Comparison of ENCODE assay signal across 29 mouse cellular contexts in the genomic region with DNA sequence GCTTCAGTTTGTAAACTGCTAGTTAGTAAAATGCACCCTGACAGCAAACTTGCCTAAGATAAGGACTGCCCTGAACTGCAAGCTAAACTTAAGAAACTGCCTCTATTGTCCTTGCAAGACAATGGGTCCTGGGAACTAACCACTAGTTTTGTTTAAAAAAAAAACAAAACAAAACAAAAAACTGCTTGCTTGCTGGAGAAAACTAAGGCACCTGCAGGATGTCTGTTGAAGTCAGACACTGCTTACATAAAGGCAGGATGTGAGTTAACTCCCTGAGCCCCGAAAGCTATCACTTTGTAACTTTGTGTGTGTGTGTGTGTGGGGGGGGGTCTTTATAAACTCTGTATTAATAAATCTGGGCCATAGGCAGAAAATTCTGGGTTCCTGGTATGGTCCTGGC. TPM values are rescaled to one million over a fixed set of nuclear protein-coding genes. Genes with fewer than 3 reads are reported as not detected.
DNase-seq lines count a peak whose midpoint lies in the region; ATAC-seq lines count a peak whose summit lies in the region.
"Had no signal": no experiment of that assay in that cellular context is flagged by ENCODE, and none has a peak within 500 bp of the region (broad histone marks: within the 10 kb centered on the region; RNA-seq: fewer than 3 reads in every experiment).

No protein-coding gene starts in this region.

- DNase-seq in hindbrain, embryonic 14.5 days (ENCODE audit: low spot score), result no peak
- peak; percentile 54 for DNase-seq in naive thymus-derived CD4-positive, alpha-beta T cell, adult 2 months (ENCODE audit: low read depth)
- DNase-seq in gastrocnemius, postnatal 36 days, result no peak
- no peak for DNase-seq in left cerebral cortex, postnatal 14 days (ENCODE audit: low spot score in 2 of 2)
- DNase-seq: adrenal gland, adult 8-10 months; cerebellum, adult 2 months; cerebellum, postnatal 14 days; gastrocnemius, postnatal 25 days; heart, adult 18-20 months; kidney, adult 11 months; kidney, postnatal 14 days; layer of hippocampus, adult 9-11 months; liver; lung, adult 2 months; lung, postnatal 10 days; right cerebral cortex, adult 18-20 months; spleen, adult 18-20 months had no signal

- peaks cover 11% of the 10 kb centered on the region for H3K36me3 ChIP-seq in hindbrain, embryonic 14.5 days (replicated peaks; ENCODE audit: control insufficient read depth, insufficient read depth)
- peaks cover 6% of the 10 kb centered on the region for H3K36me3 ChIP-seq in hindbrain, embryonic 16.5 days (ENCODE audit: control insufficient read depth, insufficient read depth, low read length)
- H3K36me3 ChIP-seq in neural tube, embryonic 13.5 days, result peaks cover 7% of the 10 kb centered on the region
- peaks cover 8% of the 10 kb centered on the region for H3K36me3 ChIP-seq in neural tube, embryonic 15.5 days

- intact Hi-C loops in gastrocnemius, postnatal 36 days (cut with DNase I), result no loop called here
- intact Hi-C loops in left cerebral cortex, postnatal 14 days (cut with DNase I), result no loop called here

- peak overlapping the region; percentile 83 for H3K4me2 ChIP-seq in hindbrain, embryonic 14.5 days (replicated peaks)
- no peak overlapping the region for H3K4me2 ChIP-seq in hindbrain, embryonic 16.5 days (ENCODE audit: low read length)
- H3K4me2 ChIP-seq in neural tube, embryonic 13.5 days, result peak overlapping the region; percentile 92
- H3K4me2 ChIP-seq in neural tube, embryonic 15.5 days, result no peak overlapping the region
- H3K4me2 ChIP-seq: heart, embryonic 11.5 days had no signal

- H3K4me3 ChIP-seq in hindbrain, embryonic 14.5 days (replicated peaks; ENCODE audit: low read length), result peak overlapping the region; percentile 13; the same call in 1 of the 2 replicates
- no peak overlapping the region for H3K4me3 ChIP-seq in hindbrain, embryonic 16.5 days (ENCODE audit: low read length)
- H3K4me3 ChIP-seq in neural tube, embryonic 13.5 days, result no peak overlapping the region
- no peak overlapping the region for H3K4me3 ChIP-seq in neural tube, embryonic 15.5 days (replicated peaks)

- H3K27ac ChIP-seq in hindbrain, embryonic 14.5 days, result no peak overlapping the region
- H3K27ac ChIP-seq in hindbrain, embryonic 16.5 days (ENCODE audit: low read depth, low read length), result no peak overlapping the region
- no peak overlapping the region for H3K27ac ChIP-seq in neural tube, embryonic 13.5 days (replicated peaks)
- no peak overlapping the region for H3K27ac ChIP-seq in neural tube, embryonic 15.5 days (replicated peaks)
- H3K27ac ChIP-seq: liver, embryonic 14.5 days; macrophage had no signal

- no peak for ATAC-seq in hindbrain, embryonic 14.5 days (ENCODE audit: low FRiP score)
- ATAC-seq in hindbrain, embryonic 16.5 days, result no peak
- ATAC-seq in neural tube, embryonic 13.5 days (ENCODE audit: low read depth), result no peak
- no peak for ATAC-seq in neural tube, embryonic 15.5 days (ENCODE audit: low FRiP score)
- ATAC-seq: forebrain, embryonic 14.5 days; inflammation-experienced regulatory T-cells, adult 6 months had no signal

- H3K9me3 ChIP-seq in hindbrain, embryonic 14.5 days (ENCODE audit: control insufficient read depth, low read length), result no peaks in the 10 kb centered on the region
- H3K9me3 ChIP-seq in hindbrain, embryonic 16.5 days (ENCODE audit: control insufficient read depth, low read length), result no peaks in the 10 kb centered on the region
- H3K9me3 ChIP-seq in neural tube, embryonic 13.5 days, result no peaks in the 10 kb centered on the region
- no peaks in the 10 kb centered on the region for H3K9me3 ChIP-seq in neural tube, embryonic 15.5 days (replicated peaks)

- no peaks in the 10 kb centered on the region for H3K27me3 ChIP-seq in hindbrain, embryonic 14.5 days (ENCODE audit: control insufficient read depth, insufficient read depth, low read length)
- H3K27me3 ChIP-seq in hindbrain, embryonic 16.5 days (replicated peaks; ENCODE audit: control insufficient read depth, insufficient read depth, low read length), result no peaks in the 10 kb centered on the region
- H3K27me3 ChIP-seq in neural tube, embryonic 13.5 days, result no peaks in the 10 kb centered on the region
- no peaks in the 10 kb centered on the region for H3K27me3 ChIP-seq in neural tube, embryonic 15.5 days (replicated peaks)

- H3K9ac ChIP-seq in hindbrain, embryonic 14.5 days, result 0 out of 2 replicates have a peak overlapping the region, but pooled peaks have one; percentile 91
- H3K9ac ChIP-seq in hindbrain, embryonic 16.5 days (ENCODE audit: low read depth, low read length), result no peak overlapping the region; the same call in 1 of the 2 replicates
- H3K9ac ChIP-seq in neural tube, embryonic 13.5 days, result no peak overlapping the region
- no peak overlapping the region for H3K9ac ChIP-seq in neural tube, embryonic 15.5 days (replicated peaks)
- H3K9ac ChIP-seq: liver, embryonic 14.5 days had no signal

- peaks cover 21% of the 10 kb centered on the region for H3K4me1 ChIP-seq in hindbrain, embryonic 14.5 days (replicated peaks; ENCODE audit: control insufficient read depth, insufficient read depth, low read length)
- peaks cover 14% of the 10 kb centered on the region for H3K4me1 ChIP-seq in hindbrain, embryonic 16.5 days (ENCODE audit: control insufficient read depth, insufficient read depth, low read depth, low read length)
- peaks cover 37% of the 10 kb centered on the region for H3K4me1 ChIP-seq in neural tube, embryonic 13.5 days (replicated peaks)
- H3K4me1 ChIP-seq in neural tube, embryonic 15.5 days, result peaks cover 38% of the 10 kb centered on the region

- 85% methylated on average over 1 of the region's 1 CpGs for WGBS in hindbrain, embryonic 14.5 days
- 88% methylated on average over 1 of the region's 1 CpGs for WGBS in hindbrain, embryonic 16.5 days
- WGBS in neural tube, embryonic 13.5 days, result 88% methylated on average over 1 of the region's 1 CpGs
- WGBS in neural tube, embryonic 15.5 days, result 87% methylated on average over 1 of the region's 1 CpGs

RNA-seq across cellular contexts. Expression of gene Zfp629, which starts 1.3 kb away (rescaled TPM):
- 22.2 and 22.9 TPM in 2 replicates for polyA plus RNA-seq in hindbrain, embryonic 14.5 days (2014; fragmentation: Nextera tagmentation; extraction: Ambion mirVana)
- polyA plus RNA-seq in hindbrain, embryonic 16.5 days (2015; fragmentation: Nextera tagmentation; extraction: Ambion mirVana), result 15.0 and 20.7 TPM in 2 replicates
- polyA plus RNA-seq in neural tube, embryonic 13.5 days (2015; fragmentation: Nextera tagmentation; extraction: Ambion mirVana), result 22.8 and 23.1 TPM in 2 replicates
- 14.5 and 15.8 TPM in 2 replicates for polyA plus RNA-seq in neural tube, embryonic 15.5 days (2015; fragmentation: Nextera tagmentation; extraction: Ambion mirVana)
- total RNA-seq in gastrocnemius, postnatal 36 days (2021), result 10 to 100 TPM in 1 of 2 experiments, 1 to 10 TPM in 1; 6.1 to 10.4 TPM
- 10 to 100 TPM; 24.1 to 25.7 TPM for total RNA-seq in left cerebral cortex, postnatal 14 days (2021)

RNA-seq across cellular contexts. Expression of gene Rnf40, which starts 28.3 kb away (rescaled TPM):
- polyA plus RNA-seq in hindbrain, embryonic 14.5 days (2014; fragmentation: Nextera tagmentation; extraction: Ambion mirVana), result 37.4 and 40.6 TPM in 2 replicates
- polyA plus RNA-seq in hindbrain, embryonic 16.5 days (2015; fragmentation: Nextera tagmentation; extraction: Ambion mirVana), result 38.0 and 48.1 TPM in 2 replicates
- polyA plus RNA-seq in neural tube, embryonic 13.5 days (2015; fragmentation: Nextera tagmentation; extraction: Ambion mirVana), result 43.5 and 48.3 TPM in 2 replicates
- 37.9 and 38.5 TPM in 2 replicates for polyA plus RNA-seq in neural tube, embryonic 15.5 days (2015; fragmentation: Nextera tagmentation; extraction: Ambion mirVana)
- 10 to 100 TPM; 26.8 to 31.6 TPM for total RNA-seq in gastrocnemius, postnatal 36 days (2021)
- 10 to 100 TPM; 69.5 to 74.7 TPM for total RNA-seq in left cerebral cortex, postnatal 14 days (2021)

RNA-seq across cellular contexts. Expression of gene Ccdc189, which starts 28.5 kb away (rescaled TPM):
- polyA plus RNA-seq in hindbrain, embryonic 14.5 days (2014; fragmentation: Nextera tagmentation; extraction: Ambion mirVana), result 9.2 and 9.8 TPM in 2 replicates
- polyA plus RNA-seq in hindbrain, embryonic 16.5 days (2015; fragmentation: Nextera tagmentation; extraction: Ambion mirVana), result 11.6 and 13.3 TPM in 2 replicates
- polyA plus RNA-seq in neural tube, embryonic 13.5 days (2015; fragmentation: Nextera tagmentation; extraction: Ambion mirVana), result 9.2 and 11.2 TPM in 2 replicates
- 7.1 and 7.4 TPM in 2 replicates for polyA plus RNA-seq in neural tube, embryonic 15.5 days (2015; fragmentation: Nextera tagmentation; extraction: Ambion mirVana)
- total RNA-seq in gastrocnemius, postnatal 36 days (2021), result 1 to 10 TPM; 2.6 to 3.5 TPM
- total RNA-seq in left cerebral cortex, postnatal 14 days (2021), result 10 to 100 TPM in 1 of 2 experiments, 1 to 10 TPM in 1; 9.5 to 11.3 TPM

RNA-seq across cellular contexts. Expression of gene Phkg2, which starts 43.7 kb away (rescaled TPM):
- polyA plus RNA-seq in hindbrain, embryonic 14.5 days (2014; fragmentation: Nextera tagmentation; extraction: Ambion mirVana), result 53.5 and 64.3 TPM in 2 replicates
- 60.5 and 60.9 TPM in 2 replicates for polyA plus RNA-seq in hindbrain, embryonic 16.5 days (2015; fragmentation: Nextera tagmentation; extraction: Ambion mirVana)
- 59.1 and 62.8 TPM in 2 replicates for polyA plus RNA-seq in neural tube, embryonic 13.5 days (2015; fragmentation: Nextera tagmentation; extraction: Ambion mirVana)
- polyA plus RNA-seq in neural tube, embryonic 15.5 days (2015; fragmentation: Nextera tagmentation; extraction: Ambion mirVana), result 57.4 and 60.6 TPM in 2 replicates
- 1 to 10 TPM; 7.6 to 9.8 TPM for total RNA-seq in gastrocnemius, postnatal 36 days (2021)
- total RNA-seq in left cerebral cortex, postnatal 14 days (2021), result 10 to 100 TPM; 71.5 to 75.9 TPM

RNA-seq across cellular contexts. Expression of gene Tmem265, which starts 55.7 kb away (rescaled TPM):
- 7.1 and 10.3 TPM in 2 replicates for polyA plus RNA-seq in hindbrain, embryonic 14.5 days (2014; fragmentation: Nextera tagmentation; extraction: Ambion mirVana)
- 4.3 and 6.2 TPM in 2 replicates for polyA plus RNA-seq in hindbrain, embryonic 16.5 days (2015; fragmentation: Nextera tagmentation; extraction: Ambion mirVana)
- 4.5 and 4.8 TPM in 2 replicates for polyA plus RNA-seq in neural tube, embryonic 13.5 days (2015; fragmentation: Nextera tagmentation; extraction: Ambion mirVana)
- 6.9 and 7.3 TPM in 2 replicates for polyA plus RNA-seq in neural tube, embryonic 15.5 days (2015; fragmentation: Nextera tagmentation; extraction: Ambion mirVana)
- not detected for total RNA-seq in gastrocnemius, postnatal 36 days (2021)
- total RNA-seq in left cerebral cortex, postnatal 14 days (2021), result 1 to 10 TPM; 2.3 to 3.2 TPM
- total RNA-seq: adrenal gland, adult 8-10 months; adrenal gland, postnatal 4 days; gastrocnemius, adult 18-20 months; gastrocnemius, postnatal 25 days; heart, adult 18-20 months had no signal
- polyA plus RNA-seq: C2C12; cerebellum, adult 2 months; cortical plate, adult 2 months; macrophage had no signal

Comparison
In these comparisons a context has a peak if more than half of its experiments do, and no peak if none do; other contexts are left out.
1. H3K4me2 ChIP-seq: peak in hindbrain, embryonic 14.5 days (single experiment) and neural tube, embryonic 13.5 days (single experiment); none in hindbrain, embryonic 16.5 days (single experiment) and neural tube, embryonic 15.5 days (single experiment).